Mouse (Mus musculus) kidney, adult 2 months (tissue): ENCODE results near the gene Shpk. TPM values are rescaled to one million over a fixed set of nuclear protein-coding genes. Genes with fewer than 3 reads are reported as not detected.

ENCODE experiments used
- DNase-seq: peaks from one replicate; pipeline ENCODE4 v3.0.0; 2021
- H3K27ac ChIP-seq: fragments of 200-500 bp; 2 replicates; pipeline ENCODE4 v1.5.1; 2012; ENCODE audit warnings: low read depth, low read length, control low read depth, inconsistent platforms; ENCODE audit not compliant: insufficient read depth
- H3K27me3 ChIP-seq: fragments of 200-500 bp; replicated peaks from 2 replicates; pipeline ENCODE4 v1.6.1; 2012; ENCODE audit warnings: mild to moderate bottlenecking, moderate library complexity, low read length, inconsistent platforms; ENCODE audit not compliant: control insufficient read depth, insufficient read depth
- H3K36me3 ChIP-seq: fragments of 200-500 bp; 2 replicates; pipeline ENCODE4 v1.6.1; 2012; ENCODE audit warnings: mild to moderate bottlenecking, moderate library complexity, low read length, inconsistent platforms; ENCODE audit not compliant: control insufficient read depth, insufficient read depth
- H3K4me1 ChIP-seq: fragments of 200-500 bp; 2 replicates; pipeline ENCODE4 v1.6.1; 2011; ENCODE audit warnings: low read length; ENCODE audit not compliant: control insufficient read depth, insufficient read depth
- H3K4me3 ChIP-seq: fragments of 200-500 bp; 2 replicates; pipeline ENCODE4 v1.5.1; 2011; ENCODE audit warnings: mild to moderate bottlenecking, low read depth, low read length, control low read depth; ENCODE audit not compliant: insufficient read depth
- CTCF ChIP-seq: fragments of 200-500 bp; conservative IDR thresholded peaks from 2 replicates; pipeline ENCODE4 v1.5.1; 2011; ENCODE audit warnings: low read depth, mild to moderate bottlenecking, control low read depth, low read length, moderate library complexity, mixed read lengths; ENCODE audit not compliant: insufficient read depth, insufficient read length
- POLR2A ChIP-seq: fragments of 200-500 bp; IDR thresholded peaks from one replicate; pipeline ENCODE4 v1.6.1; 2011; ENCODE audit warnings: low read depth, low read length, control low read depth
- WGBS: fragments of 180-500 bp; shearing (Covaris S2); methylation state at CpG from one replicate; pipeline ENCODE4 v1.1.7; 2018; 5-methylcytosine and 5-hydroxymethylcytosine counted together
- polyA plus RNA-seq: library from polyadenylated mRNA; depleted of rRNA; stranded (reverse); fragments of >200 nt; gene quantifications from 2 replicates; pipeline ENCODE4 v1.2.3, GENCODE M21; 2012

Shpk gene
- polyA plus RNA-seq, 1 experiment: 17.7 TPM

DNA sequence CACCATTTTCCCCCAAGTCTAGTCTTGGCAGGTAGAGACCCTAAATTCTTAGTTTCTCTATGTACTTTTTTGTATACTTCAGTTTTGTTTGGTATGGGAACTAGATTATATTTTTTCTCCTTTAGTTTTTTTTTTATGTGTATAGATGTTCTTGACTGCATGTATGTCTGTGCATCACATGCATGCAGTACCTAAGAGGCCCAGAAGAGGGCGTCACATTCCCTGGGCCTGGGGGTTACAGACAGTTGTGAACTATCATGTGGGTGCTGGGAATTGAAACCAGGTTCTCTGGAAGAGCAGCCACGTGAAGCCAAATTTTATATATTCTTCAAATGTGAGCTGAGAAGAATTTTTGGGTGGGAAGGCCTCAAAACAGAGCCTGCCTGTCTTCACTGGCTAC, 20.4 kb downstream of the Shpk start:
- H3K27me3 ChIP-seq: no peaks in the 10 kb centered on the region
- DNase-seq: no peak
- no peaks in the 10 kb centered on the region for H3K36me3 ChIP-seq
- 72% methylated on average over 2 of the region's 2 CpGs for WGBS
- H3K27ac ChIP-seq: no peak overlapping the region
- no peak for TF ChIP-seq POLR2A
- peak; percentile 15; the same call in 1 of the 2 replicates for TF ChIP-seq CTCF
- H3K4me3 ChIP-seq: no peak overlapping the region
- H3K4me1 ChIP-seq: no peaks in the 10 kb centered on the region

DNA sequence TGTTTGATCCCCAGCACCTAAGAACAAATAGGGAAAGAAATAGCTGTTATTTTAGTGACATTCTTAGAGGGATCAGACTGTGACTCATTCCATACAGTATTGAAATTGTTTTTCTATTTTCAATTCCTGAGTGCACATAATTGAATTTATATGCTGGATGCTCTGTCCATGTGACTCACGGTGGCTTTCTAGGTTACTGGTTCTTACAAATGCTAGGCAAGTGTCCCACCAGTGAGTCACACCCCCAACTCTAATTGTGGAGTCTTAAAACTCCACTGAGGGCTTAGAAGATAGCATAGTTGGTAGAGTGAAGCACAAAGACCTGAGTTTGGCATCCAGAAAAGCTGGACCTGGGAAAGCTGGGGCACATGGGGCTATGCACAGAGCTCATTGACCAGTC, 21.4 kb downstream of the Shpk start:
- Histone ChIP-seq H3K4me3 (no peak overlapping the region), H3K27ac (no peak overlapping the region), H3K27me3 (no peaks in the 10 kb centered on the region), H3K36me3 (no peaks in the 10 kb centered on the region), H3K4me1 (no peaks in the 10 kb centered on the region)
- DNase-seq: no peak
- 82% methylated on average over 1 of the region's 1 CpGs for WGBS
- no peak for TF ChIP-seq CTCF
- TF ChIP-seq POLR2A: no peak

DNA sequence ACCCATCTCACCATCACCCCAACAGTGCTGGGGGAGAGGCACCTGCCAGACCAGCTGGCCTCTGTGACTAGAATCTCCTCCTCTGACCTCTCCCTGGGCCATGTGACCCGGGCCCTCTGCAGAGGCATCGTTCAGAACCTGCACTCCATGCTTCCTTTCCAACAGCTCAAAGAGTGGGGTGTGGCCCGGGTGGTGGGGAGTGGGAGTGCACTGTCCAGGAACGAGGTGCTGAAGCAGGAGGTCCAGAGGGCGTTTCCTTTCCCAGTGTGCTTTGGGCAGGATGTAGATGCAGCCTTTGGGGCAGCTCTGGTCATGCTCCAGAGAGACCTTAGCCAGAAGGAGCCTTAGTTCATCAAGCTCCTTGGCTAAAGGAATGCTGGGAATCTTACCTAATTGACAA, 23.6 kb downstream of the Shpk start:
- WGBS: 24% methylated on average over 5 of the region's 5 CpGs
- TF ChIP-seq POLR2A (no peak), CTCF (no peak)
- H3K27me3 ChIP-seq: no peaks in the 10 kb centered on the region
- no peaks in the 10 kb centered on the region for H3K36me3 ChIP-seq
- H3K4me3 ChIP-seq: no peak overlapping the region
- no peak for DNase-seq
- H3K27ac ChIP-seq: no peak overlapping the region
- H3K4me1 ChIP-seq: no peaks in the 10 kb centered on the region

DNA sequence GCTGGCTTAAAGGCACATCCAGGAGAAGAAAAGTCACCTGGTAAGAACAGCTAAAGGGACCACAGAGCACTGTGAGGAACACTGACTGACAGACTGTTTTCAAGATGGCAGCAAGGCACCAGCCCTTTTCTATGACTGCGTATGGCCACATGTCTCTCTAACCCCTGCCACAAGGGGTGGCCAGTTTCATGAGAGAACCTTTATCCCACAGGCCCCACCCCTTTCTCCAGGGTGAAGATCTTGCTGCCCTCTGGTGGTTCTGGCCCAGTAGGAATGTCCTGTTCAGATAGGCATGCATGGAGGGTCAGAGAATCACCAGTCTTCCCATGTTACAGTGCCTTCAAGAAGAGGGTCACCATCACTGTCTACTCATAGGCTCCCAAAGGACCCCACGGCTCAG, 24.7 kb downstream of the Shpk start:
- peak; percentile 67 for DNase-seq
- TF ChIP-seq CTCF (peak; percentile 67), POLR2A (no peak)
- Histone ChIP-seq H3K4me3 (no peak overlapping the region), H3K4me1 (no peaks in the 10 kb centered on the region), H3K27me3 (no peaks in the 10 kb centered on the region), H3K27ac (no peak overlapping the region), H3K36me3 (no peaks in the 10 kb centered on the region)
- WGBS: 52% methylated on average over 2 of the region's 2 CpGs

DNA sequence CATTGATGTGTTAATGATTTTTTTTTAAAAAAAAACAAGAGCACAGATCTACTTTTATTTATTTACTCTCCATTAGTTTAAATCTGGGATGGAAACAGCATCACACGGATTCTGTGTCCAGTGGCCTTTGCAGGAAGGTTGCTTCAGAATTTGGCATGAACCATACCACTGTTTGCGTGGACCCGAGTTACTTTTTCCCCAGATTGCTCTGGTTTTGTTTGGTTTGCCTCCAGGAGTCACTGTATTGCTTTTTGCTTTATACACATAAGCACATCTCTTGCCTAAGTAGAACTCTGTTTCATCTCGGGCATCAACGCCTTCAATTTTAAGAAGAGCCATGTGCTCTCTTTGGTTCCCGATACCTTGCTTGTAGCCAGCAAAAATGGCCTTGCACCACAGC, 26.6 kb downstream of the Shpk start:
- WGBS: 88% methylated on average over 6 of the region's 6 CpGs
- DNase-seq: no peak
- Histone ChIP-seq H3K27ac (no peak overlapping the region), H3K4me3 (no peak overlapping the region), H3K27me3 (no peaks in the 10 kb centered on the region), H3K4me1 (no peaks in the 10 kb centered on the region), H3K36me3 (no peaks in the 10 kb centered on the region)
- TF ChIP-seq CTCF (no peak), POLR2A (no peak)

DNA sequence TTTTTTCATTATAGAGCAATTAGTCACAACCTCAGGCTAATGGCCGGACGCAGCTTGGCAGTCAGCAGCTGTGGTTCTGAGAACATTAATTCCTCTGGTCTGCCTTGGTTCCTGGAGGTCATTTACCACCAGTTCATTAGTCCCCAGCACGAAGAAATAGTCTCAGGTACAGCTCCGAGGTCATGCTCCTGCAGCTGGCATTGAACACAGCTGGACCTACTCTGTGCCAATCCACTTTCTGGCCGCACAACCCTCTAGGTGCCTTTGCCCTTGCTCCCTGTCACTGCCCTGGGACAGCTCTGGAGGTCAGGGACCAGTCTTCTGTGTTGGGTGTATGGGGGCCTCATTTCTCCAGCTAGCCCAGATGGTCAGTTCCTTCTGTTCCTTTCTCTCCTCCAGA, 29.6 kb downstream of the Shpk start:
- no peak overlapping the region for H3K27ac ChIP-seq
- H3K36me3 ChIP-seq: no peaks in the 10 kb centered on the region
- H3K4me3 ChIP-seq: no peak overlapping the region
- no peaks in the 10 kb centered on the region for H3K4me1 ChIP-seq
- no peak for TF ChIP-seq POLR2A
- TF ChIP-seq CTCF: no peak
- peak; percentile 35 for DNase-seq
- H3K27me3 ChIP-seq: no peaks in the 10 kb centered on the region
- WGBS: 50% methylated on average over 5 of the region's 5 CpGs

DNA sequence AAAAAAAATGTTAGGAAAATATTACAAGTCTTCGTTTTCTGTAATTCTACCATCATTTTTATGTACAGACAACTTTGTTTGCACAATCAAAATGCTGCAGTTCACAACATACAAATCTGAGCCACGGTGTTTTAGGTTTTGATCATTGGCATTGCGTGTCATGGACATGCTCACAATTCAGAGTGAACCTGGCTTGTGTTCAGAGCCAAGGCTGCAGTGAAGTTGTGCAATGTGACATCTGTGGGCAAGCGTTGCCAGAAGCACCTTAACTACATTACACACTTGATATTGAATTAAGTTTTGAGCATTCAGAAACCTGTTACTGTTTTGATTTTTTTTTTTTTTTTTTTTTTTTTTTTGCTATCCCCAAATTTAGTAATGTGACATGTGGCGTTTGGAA, 30.8 kb downstream of the Shpk start:
- H3K4me3 ChIP-seq: no peak overlapping the region
- 89% methylated on average over 5 of the region's 5 CpGs for WGBS
- no peaks in the 10 kb centered on the region for H3K27me3 ChIP-seq
- DNase-seq: no peak
- no peaks in the 10 kb centered on the region for H3K4me1 ChIP-seq
- TF ChIP-seq CTCF (no peak), POLR2A (no peak)
- no peak overlapping the region for H3K27ac ChIP-seq
- no peaks in the 10 kb centered on the region for H3K36me3 ChIP-seq

DNA sequence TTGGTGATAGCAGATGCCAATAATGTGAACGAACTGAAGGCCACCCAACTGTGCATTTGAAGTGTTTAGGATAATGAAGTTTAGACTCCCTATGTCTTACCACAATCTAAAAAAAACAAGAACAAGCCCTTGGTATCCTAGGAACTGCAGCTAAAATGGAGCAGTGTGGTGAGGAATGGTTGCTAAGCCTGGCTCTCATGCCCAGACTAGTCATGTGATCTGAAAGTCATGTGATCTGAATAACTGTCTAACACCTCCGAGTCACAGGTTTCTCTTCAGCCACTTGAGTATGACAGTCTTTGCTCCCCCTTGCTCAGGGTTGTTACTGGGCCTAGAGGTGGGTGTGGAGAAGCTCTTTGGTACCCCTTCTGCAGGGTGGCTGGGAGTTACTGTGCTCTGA, 33.3 kb downstream of the Shpk start:
- WGBS: 46% methylated on average over 2 of the region's 2 CpGs
- H3K4me3 ChIP-seq: no peak overlapping the region
- TF ChIP-seq POLR2A (no peak), CTCF (no peak)

More for the DNA sequence above, 33.3 kb downstream of the Shpk start:
- no peak overlapping the region for H3K27ac ChIP-seq
- peaks cover 5% of the 10 kb centered on the region; the same call in 1 of the 2 replicates for H3K4me1 ChIP-seq
- DNase-seq: no peak
- H3K36me3 ChIP-seq: no peaks in the 10 kb centered on the region
- H3K27me3 ChIP-seq: no peaks in the 10 kb centered on the region
